Mouse (Mus musculus): ENCODE data around the gene Rnf39. TPM values are rescaled to one million over a fixed set of nuclear protein-coding genes. Genes with fewer than 3 reads are reported as not detected.
"Not testable (repeated sequence)": the region's sequence is repeated elsewhere in the genome, so short reads cannot be mapped to it uniquely, and the experiment has no call there.

Rnf39 gene
- polyA plus RNA-seq, 1 experiment, result 0.07 TPM

GRCm38 (mm10) chr17:36989437-36989836 is 46.7 kb downstream of the Rnf39 start, which contains the start of gene H2-M5:
H2-M5 (minus strand) TSS chr17:36989537.
- Histone ChIP-seq H3K36me3 (ENCODE audit: control insufficient read depth, insufficient read depth) (no peaks in the 10 kb centered on the region), H3K4me2 (ENCODE audit: low read depth) (no peak within 1 kb of the TSS), H3K27me3 (ENCODE audit: control insufficient read depth, insufficient read depth, insufficient read length) (peaks cover 33% of the 10 kb centered on the region), H3K79me2 (ENCODE audit: control insufficient read depth, insufficient read depth) (no peaks in the 10 kb centered on the region), H3ac (ENCODE audit: control insufficient read depth, insufficient read length) (no peak within 1 kb of the TSS), H3K4me3 (no peak within 1 kb of the TSS)
- TF ChIP-seq MYOG (IDR thresholded peaks at IDR 0.05; ENCODE audit: control insufficient read depth in 1 of 3, insufficient read depth in 1 of 3, insufficient read length in 2 of 3, low read depth in 2 of 3), result no peak
- TF ChIP-seq TCF3 (IDR thresholded peaks at IDR 0.05; ENCODE audit: insufficient read length, low read depth), result no peak
- TF ChIP-seq SRF (IDR thresholded peaks at IDR 0.05; ENCODE audit: control insufficient read depth, insufficient read length, low read depth), result no peak
- no peak for TF ChIP-seq REST (IDR thresholded peaks at IDR 0.05; ENCODE audit: insufficient read depth, insufficient read length)
- no peak for TF ChIP-seq E2F4 (IDR thresholded peaks at IDR 0.05; ENCODE audit: insufficient read depth)
- TF ChIP-seq MYOD1 (IDR thresholded peaks at IDR 0.05; ENCODE audit: control insufficient read depth in 1 of 3, insufficient read length in 2 of 3, low read depth in 2 of 3), result no peak
- TF ChIP-seq POLR2AphosphoS2 (IDR thresholded peaks at IDR 0.05; ENCODE audit: insufficient read length, low read depth), result no peak
- no peak for TF ChIP-seq MAX (IDR thresholded peaks at IDR 0.05; ENCODE audit: low read depth)
- TF ChIP-seq POLR2A (IDR thresholded peaks at IDR 0.05; ENCODE audit: insufficient read length, low read depth), result no peak
- no peak for TF ChIP-seq TCF12 (IDR thresholded peaks at IDR 0.05; ENCODE audit: insufficient read depth, poor library complexity, severe bottlenecking)
- no peak for TF ChIP-seq CEBPB (IDR thresholded peaks at IDR 0.05; ENCODE audit: insufficient read depth, poor library complexity, severe bottlenecking)

GRCm38 (mm10) chr17:36990630-36991029 is 47.9 kb downstream of the Rnf39 start:
- H3K4me2 ChIP-seq (ENCODE audit: low read depth), result not testable (repeated sequence)

GRCm38 (mm10) chr17:36992336-36993104 is 49.8 kb downstream of the Rnf39 start:
- Histone ChIP-seq H3K79me2 (ENCODE audit: control insufficient read depth, insufficient read depth) (no peaks in the 10 kb centered on the region), H3ac (ENCODE audit: control insufficient read depth, insufficient read length) (no peak overlapping the region), H3K4me3 (no peak overlapping the region), H3K4me2 (ENCODE audit: low read depth) (no peak overlapping the region), H3K27me3 (ENCODE audit: control insufficient read depth, insufficient read depth, insufficient read length) (peaks cover 22% of the 10 kb centered on the region), H3K36me3 (ENCODE audit: control insufficient read depth, insufficient read depth) (no peaks in the 10 kb centered on the region)
- TF ChIP-seq TCF12 (IDR thresholded peaks at IDR 0.05; ENCODE audit: insufficient read depth, poor library complexity, severe bottlenecking), result no peak
- no peak for TF ChIP-seq CEBPB (IDR thresholded peaks at IDR 0.05; ENCODE audit: insufficient read depth, poor library complexity, severe bottlenecking)
- no peak for TF ChIP-seq REST (IDR thresholded peaks at IDR 0.05; ENCODE audit: insufficient read depth, insufficient read length)
- no peak for TF ChIP-seq TCF3 (IDR thresholded peaks at IDR 0.05; ENCODE audit: insufficient read length, low read depth)
- TF ChIP-seq POLR2AphosphoS2 (IDR thresholded peaks at IDR 0.05; ENCODE audit: insufficient read length, low read depth), result no peak
- no peak for TF ChIP-seq POLR2A (IDR thresholded peaks at IDR 0.05; ENCODE audit: insufficient read length, low read depth)
- TF ChIP-seq MAX (IDR thresholded peaks at IDR 0.05; ENCODE audit: low read depth), result no peak
- TF ChIP-seq SRF (IDR thresholded peaks at IDR 0.05; ENCODE audit: control insufficient read depth, insufficient read length, low read depth), result no peak
- TF ChIP-seq MYOG (IDR thresholded peaks at IDR 0.05; ENCODE audit: control insufficient read depth in 1 of 3, insufficient read depth in 1 of 3, insufficient read length in 2 of 3, low read depth in 2 of 3), result no peak
- no peak for TF ChIP-seq E2F4 (IDR thresholded peaks at IDR 0.05; ENCODE audit: insufficient read depth)
- no peak for TF ChIP-seq MYOD1 (IDR thresholded peaks at IDR 0.05; ENCODE audit: control insufficient read depth in 1 of 3, insufficient read length in 2 of 3, low read depth in 2 of 3)
- TF ChIP-seq USF1 (IDR thresholded peaks at IDR 0.05; ENCODE audit: low read depth), result no peak

More at GRCm38 (mm10) chr17:36990630-36991029, 47.9 kb downstream of the Rnf39 start:
- not testable (repeated sequence) for H3ac ChIP-seq (ENCODE audit: control insufficient read depth, insufficient read length); H3K79me2 ChIP-seq (ENCODE audit: control insufficient read depth, insufficient read depth); H3K4me3 ChIP-seq; H3K36me3 ChIP-seq (ENCODE audit: control insufficient read depth, insufficient read depth)
- H3K27me3 ChIP-seq (ENCODE audit: control insufficient read depth, insufficient read depth, insufficient read length), result peaks cover 33% of the 10 kb centered on the region

- H3K79me2 ChIP-seq (ENCODE audit: control insufficient read depth, insufficient read depth), result no peaks in the 10 kb centered on the region
- TF ChIP-seq CEBPB (IDR thresholded peaks at IDR 0.05; ENCODE audit: insufficient read depth, poor library complexity, severe bottlenecking), result no peak
- no peak for TF ChIP-seq USF1 (IDR thresholded peaks at IDR 0.05; ENCODE audit: low read depth)
- TF ChIP-seq POLR2AphosphoS2 (IDR thresholded peaks at IDR 0.05; ENCODE audit: insufficient read length, low read depth), result no peak
- no peak for TF ChIP-seq MYOG (IDR thresholded peaks at IDR 0.05; ENCODE audit: control insufficient read depth in 1 of 3, insufficient read depth in 1 of 3, insufficient read length in 2 of 3, low read depth in 2 of 3)
- no peak for TF ChIP-seq TCF3 (IDR thresholded peaks at IDR 0.05; ENCODE audit: insufficient read length, low read depth)
- no peak for TF ChIP-seq TCF12 (IDR thresholded peaks at IDR 0.05; ENCODE audit: insufficient read depth, poor library complexity, severe bottlenecking)
- no peak overlapping the region for H3ac ChIP-seq (ENCODE audit: control insufficient read depth, insufficient read length)
Observed at GRCm38 (mm10) chr17:36993770-36994325, 51.1 kb downstream of the Rnf39 start.

DNA sequence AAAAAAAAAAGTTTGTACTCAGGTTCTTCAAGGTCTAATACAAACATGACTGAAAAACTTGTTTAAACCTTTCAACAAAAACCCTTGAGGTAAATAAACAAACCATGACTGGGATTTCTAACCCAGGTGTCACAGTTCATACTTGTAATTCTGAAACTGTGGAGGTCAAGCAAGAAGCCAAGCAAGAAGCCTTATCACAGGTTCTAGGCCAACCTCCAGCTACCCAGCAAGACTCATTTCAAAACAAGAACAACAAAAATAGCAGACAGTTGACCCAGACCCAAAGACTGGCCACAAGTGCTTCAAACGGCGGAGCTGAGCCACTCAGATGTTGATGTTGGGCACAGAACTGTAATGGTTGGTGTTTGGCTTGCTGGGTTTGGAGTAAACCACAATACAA is 51.8 kb downstream of the Rnf39 start:
- Histone ChIP-seq H3K36me3 (ENCODE audit: control insufficient read depth, insufficient read depth) (no peaks in the 10 kb centered on the region), H3K4me3 (no peak overlapping the region), H3ac (ENCODE audit: control insufficient read depth, insufficient read length) (no peak overlapping the region), H3K27me3 (ENCODE audit: control insufficient read depth, insufficient read depth, insufficient read length) (peaks cover 2% of the 10 kb centered on the region), H3K79me2 (ENCODE audit: control insufficient read depth, insufficient read depth) (no peaks in the 10 kb centered on the region), H3K4me2 (ENCODE audit: low read depth) (no peak overlapping the region)
- TF ChIP-seq TCF3 (IDR thresholded peaks at IDR 0.05; ENCODE audit: insufficient read length, low read depth) (no peak), MYOG (IDR thresholded peaks at IDR 0.05; ENCODE audit: control insufficient read depth in 1 of 3, insufficient read depth in 1 of 3, insufficient read length in 2 of 3, low read depth in 2 of 3) (no peak)

More at GRCm38 (mm10) chr17:36993770-36994325, 51.1 kb downstream of the Rnf39 start:
- Histone ChIP-seq H3K36me3 (ENCODE audit: control insufficient read depth, insufficient read depth) (no peaks in the 10 kb centered on the region), H3K27me3 (ENCODE audit: control insufficient read depth, insufficient read depth, insufficient read length) (peaks cover 9% of the 10 kb centered on the region), H3K4me2 (ENCODE audit: low read depth) (no peak overlapping the region), H3K4me3 (no peak overlapping the region)

Data from myocyte (in vitro differentiated cells).